Mouse (Mus musculus): ENCODE data around the gene Akap1. TPM values are rescaled to one million over a fixed set of nuclear protein-coding genes. Genes with fewer than 3 reads are reported as not detected.

Akap1 gene
- polyA plus RNA-seq, 1 experiment from 2014 or later, result 17.7 TPM

DNA sequence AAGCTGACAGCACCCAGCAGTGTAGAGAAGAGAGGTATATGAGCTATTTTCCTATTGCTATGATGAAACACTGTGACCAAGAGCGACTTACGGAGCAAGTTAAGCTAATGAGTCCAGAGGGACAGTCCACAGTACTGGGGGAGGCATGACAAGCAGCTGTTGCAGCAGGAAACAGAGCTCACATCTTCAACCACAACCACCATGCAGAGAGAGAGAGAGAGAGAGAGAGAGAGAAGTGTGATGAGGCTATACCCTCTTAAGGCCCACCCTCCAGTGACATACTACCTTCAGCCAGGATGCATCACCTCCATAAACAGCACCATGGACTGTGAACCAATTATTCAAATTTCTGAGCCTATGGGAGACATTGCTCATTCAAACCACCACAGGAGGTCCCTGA, 74.5 kb downstream of the Akap1 start:
- Histone ChIP-seq H3K36me3 (no peaks in the 10 kb centered on the region), H3K27me3 (ENCODE audit: insufficient read depth, poor library complexity, severe bottlenecking) (no peaks in the 10 kb centered on the region), H3K9me3 (no peaks in the 10 kb centered on the region), H3K27ac (no peak overlapping the region), H3K4me3 (no peak overlapping the region), H3K4me1 (replicated peaks) (no peaks in the 10 kb centered on the region)
- WGBS, result 84% methylated on average over 2 of the region's 2 CpGs
- DNase-seq (ENCODE audit: low spot score), result no peak

GRCm38 (mm10) chr11:88786816-88787215, 77.6 kb downstream of the Akap1 start:
- Histone ChIP-seq H3K4me3 (no peak overlapping the region), H3K36me3 (no peaks in the 10 kb centered on the region), H3K27ac (no peak overlapping the region), H3K4me1 (replicated peaks) (no peaks in the 10 kb centered on the region), H3K9me3 (no peaks in the 10 kb centered on the region), H3K27me3 (ENCODE audit: insufficient read depth, poor library complexity, severe bottlenecking) (no peaks in the 10 kb centered on the region)
- WGBS, result 92% methylated on average over 7 of the region's 7 CpGs
- no peak for DNase-seq (ENCODE audit: low spot score)

DNA sequence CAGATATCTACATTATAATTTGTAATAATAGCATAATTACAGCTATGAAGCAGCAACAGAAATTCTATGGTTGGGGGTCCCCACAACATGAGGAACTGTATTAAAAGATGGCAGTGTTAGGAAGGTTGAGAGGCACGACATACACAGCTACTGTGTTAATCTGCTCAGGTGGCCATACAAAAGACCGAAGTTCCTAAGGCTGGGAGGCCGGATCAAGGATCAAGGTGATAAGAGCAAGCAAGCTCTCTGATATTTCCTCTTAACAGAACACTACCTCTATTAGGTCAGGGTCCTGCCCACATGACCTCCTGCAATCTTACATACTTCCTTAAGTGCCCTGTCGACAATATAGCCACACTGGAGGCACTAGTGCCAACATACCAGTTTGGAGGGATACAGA, 80.9 kb downstream of the Akap1 start:
- Histone ChIP-seq H3K9me3 (no peaks in the 10 kb centered on the region), H3K36me3 (no peaks in the 10 kb centered on the region), H3K4me3 (no peak overlapping the region), H3K27me3 (ENCODE audit: insufficient read depth, poor library complexity, severe bottlenecking) (no peaks in the 10 kb centered on the region), H3K27ac (no peak overlapping the region), H3K4me1 (replicated peaks) (no peaks in the 10 kb centered on the region)
- no peak for DNase-seq (ENCODE audit: low spot score)
- 88% methylated on average over 4 of the region's 4 CpGs for WGBS

DNA sequence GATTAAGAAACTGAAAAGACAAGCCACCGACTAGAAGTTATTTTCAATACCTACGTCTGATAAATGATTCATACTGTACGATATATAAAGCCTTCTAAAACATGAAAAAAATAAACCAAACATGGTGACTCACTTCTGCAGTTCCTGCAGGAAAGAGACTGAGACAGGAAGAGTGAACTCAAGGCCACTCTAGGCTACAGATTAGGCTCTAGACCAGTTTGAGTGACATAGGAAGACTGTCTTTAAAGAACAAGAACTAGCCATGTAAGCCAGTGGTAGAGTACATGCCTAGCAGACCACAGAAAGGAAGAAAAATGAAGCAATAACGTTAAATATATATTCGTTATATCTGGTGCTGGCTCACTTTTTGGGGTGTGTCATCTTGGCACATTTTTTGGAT, 81.9 kb downstream of the Akap1 start:
- no peaks in the 10 kb centered on the region for H3K27me3 ChIP-seq (ENCODE audit: insufficient read depth, poor library complexity, severe bottlenecking)
- no peak overlapping the region for H3K4me3 ChIP-seq
- no peaks in the 10 kb centered on the region for H3K9me3 ChIP-seq
- H3K27ac ChIP-seq, result no peak overlapping the region
- no peaks in the 10 kb centered on the region for H3K36me3 ChIP-seq
- peaks cover 3% of the 10 kb centered on the region; the same call in 1 of the 2 replicates for H3K4me1 ChIP-seq (replicated peaks)
- WGBS, result 93% methylated on average over 5 of the region's 5 CpGs
- no peak for DNase-seq (ENCODE audit: low spot score)

Other genes with a start within 250 kb of the Akap1 start
- 27.3 and 29.9 TPM in 2 replicates for gene Msi2, start 146.1 kb downstream of the Akap1 start, polyA plus RNA-seq (2016; fragmentation: Nextera tagmentation; extraction: Ambion mirVana)
- gene Scpep1, start 90.9 kb upstream of the Akap1 start, polyA plus RNA-seq (2016; fragmentation: Nextera tagmentation; extraction: Ambion mirVana), result 57.4 and 75.7 TPM in 2 replicates
- not detected in 2 replicates for gene Elobl, start 102.3 kb upstream of the Akap1 start, polyA plus RNA-seq (2016; fragmentation: Nextera tagmentation; extraction: Ambion mirVana)
- gene Coil, start 105.7 kb upstream of the Akap1 start, polyA plus RNA-seq (2016; fragmentation: Nextera tagmentation; extraction: Ambion mirVana), result 25.7 and 25.9 TPM in 2 replicates
- 3.0 and 3.5 TPM in 2 replicates for gene Trim25, start 134.8 kb upstream of the Akap1 start, polyA plus RNA-seq (2016; fragmentation: Nextera tagmentation; extraction: Ambion mirVana)
- gene Dgke, start 202.3 kb upstream of the Akap1 start, polyA plus RNA-seq (2016; fragmentation: Nextera tagmentation; extraction: Ambion mirVana), result 4.6 and 6.1 TPM in 2 replicates
- not detected in 2 replicates for gene Gm525, start 209.3 kb upstream of the Akap1 start, polyA plus RNA-seq (2016; fragmentation: Nextera tagmentation; extraction: Ambion mirVana)